Mouse (Mus musculus): ENCODE results near the gene Bmp2. TPM values are rescaled to one million over a fixed set of nuclear protein-coding genes. Genes with fewer than 3 reads are reported as not detected.

Gene Bmp2
- total RNA-seq (2023) = not detected

DNA sequence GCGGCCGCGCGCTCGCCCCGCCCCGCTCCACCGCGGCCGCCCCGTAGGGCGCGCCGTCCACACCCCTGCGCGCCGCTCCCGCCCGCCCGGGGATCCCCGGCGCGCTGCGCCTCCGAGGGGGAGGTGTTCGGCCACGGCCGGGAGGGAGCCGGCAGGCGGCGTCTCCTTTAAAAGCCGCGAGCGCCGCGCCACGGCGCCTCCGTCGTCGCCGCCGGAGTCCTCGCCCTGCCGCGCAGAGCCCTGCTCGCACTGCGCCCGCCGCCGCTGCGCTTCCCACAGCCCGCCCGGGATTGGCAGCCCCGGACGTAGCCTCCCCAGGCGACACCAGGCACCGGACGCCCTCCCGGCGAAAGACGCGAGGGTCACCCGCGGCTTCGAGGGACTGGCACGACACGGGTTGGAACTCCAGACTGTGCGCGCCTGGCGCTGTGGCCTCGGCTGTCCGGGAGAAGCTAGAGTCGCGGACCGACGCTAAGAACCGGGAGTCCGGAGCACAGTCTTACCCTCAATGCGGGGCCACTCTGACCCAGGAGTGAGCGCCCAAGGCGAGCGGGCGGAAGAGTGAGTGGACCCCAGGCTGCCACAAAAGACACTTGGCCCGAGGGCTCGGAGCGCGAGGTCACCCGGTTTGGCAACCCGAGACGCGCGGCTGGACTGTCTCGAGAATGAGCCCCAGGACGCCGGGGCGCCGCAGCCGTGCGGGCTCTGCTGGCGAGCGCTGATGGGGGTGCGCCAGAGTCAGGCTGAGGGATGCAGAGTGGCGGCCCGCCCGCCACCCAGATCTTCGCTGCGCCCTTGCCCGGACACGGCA, at the start of gene Bmp2:
Bmp2 (plus strand) TSS at position 129 of the 811 bp plus-strand sequence.

Data from B cell, adult 67 days (primary cell).